Mouse (Mus musculus) neural tube, embryonic 11.5 days (tissue): ENCODE results near the gene Zfp101. TPM values are rescaled to one million over a fixed set of nuclear protein-coding genes. Genes with fewer than 3 reads are reported as not detected.
A peak's percentile ranks its signal among the peaks of the same experiment; 100 is the strongest.

Experiments
- ATAC-seq: fragments of 200-750 bp; cut with Nextera tagmentation; 2 replicates; pipeline ENCODE4 v1.8.0; 2017; ENCODE audit warnings: moderate number of reproducible peaks, mild to moderate bottlenecking, moderate TSS enrichment, moderate library complexity; ENCODE audit not compliant: insufficient read depth, low FRiP score, low TSS enrichment
- DNase-seq: peaks from one replicate; pipeline ENCODE4 v3.0.0-alpha.2; 2015; ENCODE audit warnings: low spot score
- H3K27ac ChIP-seq: fragments of 300-500 bp; sonication (generic); 2 replicates; pipeline ENCODE4 v1.5.1; 2014; ENCODE audit warnings: low read depth, mild to moderate bottlenecking, low read length
- H3K27me3 ChIP-seq: fragments of 300-500 bp; sonication (generic); 2 replicates; pipeline ENCODE4 v1.6.1; 2014; ENCODE audit warnings: mild to moderate bottlenecking, low read length, mixed read lengths; ENCODE audit not compliant: control insufficient read depth, insufficient read depth
- H3K36me3 ChIP-seq: fragments of 300-500 bp; sonication (generic); 2 replicates; pipeline ENCODE4 v1.6.1; 2014; ENCODE audit warnings: mild to moderate bottlenecking, low read length, moderate library complexity, mixed read lengths; ENCODE audit not compliant: control insufficient read depth, insufficient read depth
- H3K4me1 ChIP-seq: fragments of 300-500 bp; sonication (generic); 2 replicates; pipeline ENCODE4 v1.6.1; 2014; ENCODE audit warnings: low read length, mixed read lengths; ENCODE audit not compliant: control insufficient read depth, insufficient read depth
- H3K4me2 ChIP-seq: fragments of 300-500 bp; sonication (generic); 2 replicates; pipeline ENCODE4 v1.6.1; 2014; ENCODE audit warnings: low read depth, mild to moderate bottlenecking, moderate library complexity
- H3K4me3 ChIP-seq: fragments of 300-500 bp; sonication (generic); 2 replicates; pipeline ENCODE4 v1.5.1; 2014; ENCODE audit warnings: low read depth, low read length
- H3K9ac ChIP-seq: fragments of 300-500 bp; sonication (generic); 2 replicates; pipeline ENCODE4 v1.6.1; 2014; ENCODE audit warnings: mild to moderate bottlenecking, low read length
- H3K9me3 ChIP-seq: fragments of 300-500 bp; sonication (generic); 2 replicates; pipeline ENCODE4 v1.6.1; 2016; ENCODE audit warnings: low read length; ENCODE audit not compliant: control insufficient read depth
- WGBS: fragments of 180-500 bp; shearing (Covaris S2); extraction: QIAGEN DNeasy Blood & Tissue Kit; methylation state at CpG from one replicate; pipeline ENCODE4 v1.1.7; 2014; 5-methylcytosine and 5-hydroxymethylcytosine counted together
- polyA plus RNA-seq: library from polyadenylated mRNA; unstranded; fragments of >200 nt; fragmentation: Nextera tagmentation; extraction: Ambion mirVana; gene quantifications from 2 replicates; pipeline ENCODE4 v1.2.1, GENCODE M21; 2014

Gene Zfp101
- polyA plus RNA-seq = 20.6 and 25.0 TPM in 2 replicates

DNA sequence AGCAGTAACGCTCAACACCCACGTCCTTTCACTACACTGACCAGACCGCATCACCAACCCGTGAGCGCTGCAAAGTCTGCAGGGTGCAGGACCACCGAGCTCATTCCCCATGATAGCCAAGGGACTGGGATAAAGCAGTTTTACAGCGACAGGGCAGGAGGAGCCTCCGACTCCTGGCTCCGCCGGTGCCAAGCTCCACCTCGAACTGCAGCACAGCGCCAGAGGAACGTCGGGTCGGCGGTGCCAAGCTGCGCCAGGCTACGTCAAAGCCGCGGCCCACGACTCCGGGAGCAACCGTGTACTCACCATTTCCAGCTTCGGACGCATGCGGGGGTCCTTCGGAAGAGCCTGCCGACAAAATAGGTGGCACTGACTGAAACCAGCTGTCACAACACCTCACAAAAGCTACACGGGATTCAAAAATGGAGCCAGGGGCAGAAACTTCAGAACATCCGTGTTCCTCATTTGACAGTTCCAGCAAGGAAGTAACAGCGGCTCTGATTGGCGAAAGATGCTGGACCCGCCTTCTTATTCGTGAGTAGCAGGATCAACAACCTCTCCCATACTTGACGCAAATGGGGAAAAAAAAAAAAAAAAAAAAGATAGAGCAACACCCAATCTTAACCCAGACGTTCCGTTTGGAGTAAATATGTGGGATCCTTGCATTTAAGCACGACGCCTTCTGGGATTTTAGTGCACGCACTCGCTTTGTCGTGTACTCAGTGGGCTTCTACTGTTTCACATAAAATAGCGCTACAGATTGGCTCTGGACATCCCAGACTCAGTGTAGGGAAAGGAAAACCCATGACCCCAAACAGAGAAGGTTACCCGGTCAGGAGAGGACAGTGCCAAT, at the start of gene Zfp101:
Gene Zfp101, minus strand, starts transcription at position 460 of the 853 bp plus-strand sequence.
- Histone ChIP-seq H3K27ac (no peak within 1 kb of the TSS), H3K27me3 (no peaks in the 10 kb centered on the region), H3K9ac (peak within 1 kb of the TSS; percentile 68), H3K36me3 (no peaks in the 10 kb centered on the region), H3K4me2 (peak within 1 kb of the TSS; percentile 57), H3K4me3 (peak within 1 kb of the TSS; percentile 94), H3K9me3 (no peaks in the 10 kb centered on the region), H3K4me1 (no peaks in the 10 kb centered on the region)
- WGBS = under 1% methylated on average over 44 of the region's 44 CpGs
- ATAC-seq (peak; percentile 93), DNase-seq (peak; percentile 89)

DNA sequence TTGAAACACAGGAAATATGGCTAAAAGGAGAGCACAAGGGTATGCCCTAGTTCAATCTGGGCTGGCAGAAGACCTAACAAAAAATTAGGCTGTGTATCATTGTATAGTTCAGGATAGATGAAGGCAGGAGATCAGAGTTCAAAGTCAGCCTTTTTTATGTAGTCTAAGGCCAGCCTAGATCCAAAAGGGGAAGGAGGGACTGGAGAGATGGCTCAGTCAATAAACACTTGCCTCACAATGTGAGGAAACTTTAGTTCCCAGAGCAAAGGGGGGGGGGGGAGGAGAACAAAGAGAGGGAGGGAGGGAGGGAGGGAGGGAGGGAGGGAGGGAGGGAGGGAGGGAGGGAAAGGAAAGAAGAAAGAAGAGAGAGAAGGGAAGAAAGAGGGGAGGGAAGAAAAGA, 46.7 kb upstream of the Zfp101 start:
- Histone ChIP-seq H3K27ac (no peak overlapping the region), H3K4me1 (no peaks in the 10 kb centered on the region), H3K4me3 (no peak overlapping the region), H3K9ac (no peak overlapping the region), H3K9me3 (no peaks in the 10 kb centered on the region), H3K27me3 (no peaks in the 10 kb centered on the region), H3K4me2 (no peak overlapping the region), H3K36me3 (no peaks in the 10 kb centered on the region)
- DNase-seq (no peak), ATAC-seq (no peak)

DNA sequence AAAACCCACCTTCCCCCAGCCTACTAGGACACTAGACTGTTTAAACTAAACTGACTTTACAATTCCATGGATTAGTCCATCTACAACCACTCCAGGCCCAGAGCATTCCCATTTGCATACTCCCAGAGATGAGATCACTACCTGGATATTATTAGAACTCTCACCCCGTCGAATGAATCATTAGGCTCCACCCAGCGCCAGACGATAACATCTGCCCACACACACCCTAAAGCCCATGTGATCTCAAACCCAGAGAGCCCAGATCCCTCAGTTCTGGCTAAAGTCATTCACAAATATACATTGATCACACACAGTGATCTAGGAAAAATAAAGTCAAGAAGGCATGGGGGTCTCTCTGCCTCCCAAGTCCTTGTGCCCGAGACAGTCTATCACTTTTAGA, 45.5 kb upstream of the Zfp101 start:
- Histone ChIP-seq H3K9me3 (no peaks in the 10 kb centered on the region), H3K9ac (no peak overlapping the region), H3K4me2 (no peak overlapping the region), H3K27me3 (no peaks in the 10 kb centered on the region), H3K27ac (no peak overlapping the region), H3K4me3 (no peak overlapping the region), H3K36me3 (no peaks in the 10 kb centered on the region), H3K4me1 (no peaks in the 10 kb centered on the region)
- ATAC-seq (no peak), DNase-seq (no peak)
- WGBS = 86% methylated on average over 5 of the region's 5 CpGs

DNA sequence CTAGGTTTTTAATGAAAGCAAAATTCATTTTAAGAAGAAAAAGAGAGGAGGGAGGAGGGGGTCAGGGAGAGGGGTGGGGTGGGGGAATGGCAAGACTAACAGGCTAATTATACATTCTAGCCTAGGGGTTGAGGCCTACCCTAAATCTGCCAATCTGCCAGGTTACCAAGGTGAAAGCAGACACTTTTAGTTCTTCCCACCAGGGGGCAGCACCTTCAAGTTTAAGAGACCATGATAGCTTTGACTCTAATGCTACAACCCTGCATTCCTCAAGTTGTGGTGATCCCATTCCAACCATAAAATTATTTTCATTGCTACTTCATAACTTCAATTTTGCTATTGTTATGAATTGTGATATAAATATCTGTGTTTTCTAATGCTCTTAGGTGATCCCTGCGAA, 44.7 kb upstream of the Zfp101 start:
- Histone ChIP-seq H3K4me2 (no peak overlapping the region), H3K27ac (no peak overlapping the region), H3K4me1 (no peaks in the 10 kb centered on the region), H3K9ac (no peak overlapping the region), H3K9me3 (no peaks in the 10 kb centered on the region), H3K36me3 (no peaks in the 10 kb centered on the region), H3K4me3 (no peak overlapping the region), H3K27me3 (no peaks in the 10 kb centered on the region)
- 77% methylated on average over 1 of the region's 1 CpGs for WGBS
- ATAC-seq (peak; percentile 53; the same call in 1 of the 2 replicates), DNase-seq (peak; percentile 64)

DNA sequence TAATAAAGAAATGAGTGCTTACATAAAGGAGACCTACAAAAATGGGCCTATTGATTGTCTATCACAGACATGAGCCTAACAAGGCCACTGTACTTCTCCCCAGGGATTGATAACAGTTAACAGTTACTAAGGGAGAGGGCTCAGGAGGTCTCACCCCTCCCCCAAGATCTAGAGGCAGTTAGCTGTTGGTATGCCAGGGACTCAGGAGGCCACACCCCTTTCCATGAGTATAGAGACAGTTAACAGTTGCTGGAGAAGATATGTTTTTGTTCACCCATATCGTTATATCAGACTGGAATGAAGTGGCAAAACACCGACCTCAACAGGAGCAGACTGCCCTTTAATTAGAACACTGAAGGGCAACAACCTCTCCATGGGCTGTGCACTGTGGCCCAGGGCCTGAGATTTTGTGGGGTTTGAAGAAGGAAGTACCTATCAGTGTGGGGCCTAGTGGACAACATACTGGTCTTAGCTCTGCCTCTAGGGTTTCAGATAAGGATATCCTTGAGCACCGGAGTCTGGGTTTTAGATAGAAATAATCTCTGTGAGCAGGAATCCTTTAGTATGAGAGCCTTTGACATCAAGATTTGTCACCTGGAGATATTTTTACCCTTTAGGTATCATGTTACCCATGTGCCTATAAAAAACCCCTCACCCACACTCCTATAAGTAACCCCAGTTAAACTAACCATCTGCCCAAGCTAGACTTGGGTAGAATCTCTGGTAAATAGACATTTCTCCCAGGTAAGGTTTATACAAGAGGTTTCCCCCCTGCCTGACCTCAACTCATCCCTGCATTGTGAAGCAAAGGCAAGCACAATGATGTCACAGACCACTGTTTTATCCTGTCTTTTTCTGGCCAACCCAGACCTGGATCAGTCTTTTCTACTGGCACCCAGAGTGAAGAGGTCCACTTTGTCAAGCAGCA, 37.8 kb upstream of the Zfp101 start, which contains the start of gene Actl9:
Gene Actl9, plus strand, starts transcription at position 878 of the 928 bp plus-strand sequence.
- DNase-seq = no peak
- Histone ChIP-seq H3K4me1 (no peaks in the 10 kb centered on the region), H3K9ac (no peak within 1 kb of the TSS), H3K4me2 (no peak within 1 kb of the TSS), H3K9me3 (no peaks in the 10 kb centered on the region), H3K27me3 (no peaks in the 10 kb centered on the region), H3K27ac (no peak within 1 kb of the TSS), H3K36me3 (no peaks in the 10 kb centered on the region), H3K4me3 (no peak within 1 kb of the TSS)
- WGBS = 91% methylated on average over 3 of the region's 3 CpGs
- ATAC-seq = no peak

DNA sequence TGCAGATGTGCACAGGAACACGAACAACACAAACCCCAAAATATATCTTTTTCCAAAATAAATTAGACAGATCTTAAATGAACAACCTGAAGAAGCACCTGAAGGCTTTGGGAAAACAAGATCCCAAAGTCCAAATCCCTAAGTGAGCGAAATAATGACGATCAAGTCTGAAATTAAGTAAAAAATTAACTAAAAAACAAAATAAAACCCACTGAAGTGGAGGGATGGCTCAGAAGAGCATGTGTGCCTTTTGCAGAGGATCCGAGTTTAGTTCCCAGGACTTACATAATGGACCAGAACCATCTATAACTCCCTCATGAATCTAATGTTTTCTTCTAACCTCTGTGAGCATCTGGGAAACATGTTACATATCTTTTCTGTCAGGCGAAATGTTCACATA, 2.2 kb downstream of the Zfp101 start:
- H3K4me2 ChIP-seq = no peak overlapping the region
- no peak overlapping the region for H3K27ac ChIP-seq
- H3K9ac ChIP-seq = no peak overlapping the region
- no peaks in the 10 kb centered on the region for H3K36me3 ChIP-seq
- no peaks in the 10 kb centered on the region for H3K27me3 ChIP-seq
- no peak for DNase-seq
- 92% methylated on average over 5 of the region's 5 CpGs for WGBS
- H3K4me3 ChIP-seq = no peak overlapping the region
- no peaks in the 10 kb centered on the region for H3K9me3 ChIP-seq
- ATAC-seq = no peak
- H3K4me1 ChIP-seq = no peaks in the 10 kb centered on the region

DNA sequence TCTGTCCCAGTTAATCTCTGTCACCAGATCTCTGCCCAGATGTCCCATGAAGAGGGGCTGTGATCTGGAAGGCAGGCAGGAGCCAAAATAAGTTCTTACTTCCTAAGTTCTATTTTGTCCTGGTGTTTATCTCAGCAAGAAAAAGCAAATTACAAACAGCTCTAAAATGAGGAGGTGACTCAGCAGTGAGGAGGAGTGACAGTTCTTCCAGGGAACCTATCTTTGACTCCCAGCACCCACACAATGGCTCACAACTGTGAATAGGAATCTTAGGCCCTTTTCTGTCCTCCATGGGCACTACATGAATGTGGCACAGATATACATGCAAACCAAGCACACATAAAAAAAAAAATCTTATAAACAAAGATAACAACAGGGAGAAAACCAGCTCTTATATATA, 8.7 kb downstream of the Zfp101 start:
- no peak overlapping the region for H3K9ac ChIP-seq
- DNase-seq = no peak
- no peak overlapping the region for H3K27ac ChIP-seq
- H3K27me3 ChIP-seq = no peaks in the 10 kb centered on the region
- H3K4me3 ChIP-seq = no peak overlapping the region
- H3K9me3 ChIP-seq = no peaks in the 10 kb centered on the region
- H3K36me3 ChIP-seq = peaks cover 3% of the 10 kb centered on the region
- ATAC-seq = no peak
- no peak overlapping the region for H3K4me2 ChIP-seq
- H3K4me1 ChIP-seq = no peaks in the 10 kb centered on the region

DNA sequence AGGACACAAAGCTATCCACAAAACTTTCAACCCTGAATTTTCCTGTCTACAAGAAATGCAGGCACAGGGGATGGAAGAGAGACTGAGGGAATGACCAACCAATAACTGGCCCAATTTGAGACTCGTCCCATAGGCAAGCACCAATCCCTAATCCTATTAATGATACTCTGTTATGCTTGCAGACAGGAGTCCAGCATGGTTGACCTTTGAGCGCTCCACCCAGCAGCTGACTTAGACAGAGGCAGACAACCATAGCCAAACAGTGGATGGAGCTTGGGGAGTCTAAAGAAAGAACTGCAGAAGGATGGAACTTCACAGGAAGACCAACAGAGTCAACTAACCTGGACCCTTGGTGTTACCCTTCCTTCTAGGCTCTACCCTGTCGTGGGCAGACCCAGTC, 21.6 kb downstream of the Zfp101 start:
- no peaks in the 10 kb centered on the region for H3K27me3 ChIP-seq
- H3K9ac ChIP-seq = no peak overlapping the region
- DNase-seq (no peak), ATAC-seq (no peak)
- H3K9me3 ChIP-seq = 0 out of 2 replicates have a peak, but pooled peaks cover 5% of the 10 kb centered on the region
- H3K4me1 ChIP-seq = no peaks in the 10 kb centered on the region
- H3K4me2 ChIP-seq = no peak overlapping the region
- H3K27ac ChIP-seq = no peak overlapping the region
- no peaks in the 10 kb centered on the region for H3K36me3 ChIP-seq
- 86% methylated on average over 3 of the region's 3 CpGs for WGBS
- H3K4me3 ChIP-seq = no peak overlapping the region
